Mouse (Mus musculus) hindbrain, embryonic 14.5 days (tissue): ENCODE measurements at regions not wholly inside any gene's neighbourhood (a gene's known extent, or its start where the extent isn't known, plus 50 kb on each side); places are given as distances from the start of the nearest gene placed in this dataset.
"Not testable (repeated sequence)": the region's sequence is repeated elsewhere in the genome, so short reads cannot be mapped to it uniquely, and the experiment has no call there.

Source experiments
- ATAC-seq: fragments of 200-750 bp; cut with Nextera tagmentation; 2 replicates; pipeline ENCODE4 v1.8.0; 2017; ENCODE audit warnings: moderate number of reproducible peaks, mild to moderate bottlenecking, moderate TSS enrichment, moderate library complexity; ENCODE audit not compliant: low FRiP score
- DNase-seq: peaks from one replicate; pipeline ENCODE4 v3.0.0-alpha.2; 2015; ENCODE audit warnings: low spot score
- H3K27ac ChIP-seq: fragments of 300-500 bp; sonication (generic); 2 replicates; pipeline ENCODE4 v1.5.1; 2014; ENCODE audit warnings: mild to moderate bottlenecking, moderate library complexity
- H3K27me3 ChIP-seq: fragments of 300-500 bp; sonication (generic); 2 replicates; pipeline ENCODE4 v1.6.1; 2014; ENCODE audit warnings: mild to moderate bottlenecking, low read length, mixed read lengths; ENCODE audit not compliant: control insufficient read depth, insufficient read depth
- H3K36me3 ChIP-seq: fragments of 300-500 bp; sonication (generic); replicated peaks from 2 replicates; pipeline ENCODE4 v1.6.1; 2014; ENCODE audit not compliant: control insufficient read depth, insufficient read depth
- H3K4me1 ChIP-seq: fragments of 300-500 bp; sonication (generic); replicated peaks from 2 replicates; pipeline ENCODE4 v1.6.1; 2014; ENCODE audit warnings: antibody characterized with exemption, low read length, mixed read lengths; ENCODE audit not compliant: control insufficient read depth, insufficient read depth
- H3K4me2 ChIP-seq: fragments of 300-500 bp; sonication (generic); replicated peaks from 2 replicates; pipeline ENCODE4 v1.6.1; 2014; ENCODE audit warnings: mild to moderate bottlenecking, moderate library complexity
- H3K4me3 ChIP-seq: fragments of 300-500 bp; sonication (generic); replicated peaks from 2 replicates; pipeline ENCODE4 v1.5.1; 2014; ENCODE audit warnings: mild to moderate bottlenecking, low read length
- H3K9ac ChIP-seq: fragments of 300-500 bp; sonication (generic); 2 replicates; pipeline ENCODE4 v1.6.1; 2014
- H3K9me3 ChIP-seq: fragments of 300-500 bp; sonication (generic); 2 replicates; pipeline ENCODE4 v1.6.1; 2016; ENCODE audit warnings: low read length; ENCODE audit not compliant: control insufficient read depth
- WGBS: fragments of 180-500 bp; shearing (Covaris S2); extraction: QIAGEN DNeasy Blood & Tissue Kit; methylation state at CpG from one replicate; pipeline ENCODE4 v1.1.7; 2014; 5-methylcytosine and 5-hydroxymethylcytosine counted together

GRCm38 (mm10) chr2:100252006-100252405 is 1372.5 kb upstream of the Rag2 start:
- WGBS, result 96% methylated on average over 1 of the region's 1 CpGs
- no peak for ATAC-seq
- H3K27ac ChIP-seq, result no peak overlapping the region
- H3K27me3 ChIP-seq, result no peaks in the 10 kb centered on the region
- no peak overlapping the region for H3K9ac ChIP-seq
- H3K4me2 ChIP-seq, result no peak overlapping the region
- no peaks in the 10 kb centered on the region for H3K36me3 ChIP-seq
- DNase-seq, result no peak
- no peaks in the 10 kb centered on the region for H3K4me1 ChIP-seq
- H3K9me3 ChIP-seq, result no peaks in the 10 kb centered on the region
- no peak overlapping the region for H3K4me3 ChIP-seq

GRCm38 (mm10) chr2:100259136-100259853 is 1365.2 kb upstream of the Rag2 start:
- Histone ChIP-seq H3K36me3 (no peaks in the 10 kb centered on the region), H3K9ac (no peak overlapping the region), H3K4me1 (no peaks in the 10 kb centered on the region), H3K27me3 (no peaks in the 10 kb centered on the region), H3K9me3 (no peaks in the 10 kb centered on the region), H3K4me2 (no peak overlapping the region), H3K27ac (no peak overlapping the region), H3K4me3 (no peak overlapping the region)
- WGBS, result 56% methylated on average over 1 of the region's 1 CpGs
- no peak for DNase-seq
- peak; percentile 59; the same call in 1 of the 2 replicates for ATAC-seq

GRCm38 (mm10) chr2:100306516-100306915 is 1318.0 kb upstream of the Rag2 start:
- H3K27me3 ChIP-seq, result no peaks in the 10 kb centered on the region
- no peaks in the 10 kb centered on the region for H3K36me3 ChIP-seq
- DNase-seq (no peak), ATAC-seq (no peak)
- 78% methylated on average over 7 of the region's 7 CpGs for WGBS
- no peak overlapping the region for H3K4me3 ChIP-seq
- no peak overlapping the region for H3K9ac ChIP-seq
- H3K4me1 ChIP-seq, result no peaks in the 10 kb centered on the region
- H3K9me3 ChIP-seq, result no peaks in the 10 kb centered on the region
- no peak overlapping the region for H3K27ac ChIP-seq
- H3K4me2 ChIP-seq, result no peak overlapping the region

- Histone ChIP-seq H3K9ac (no peak overlapping the region), H3K27me3 (no peaks in the 10 kb centered on the region), H3K9me3 (no peaks in the 10 kb centered on the region), H3K4me3 (no peak overlapping the region), H3K4me1 (no peaks in the 10 kb centered on the region), H3K27ac (no peak overlapping the region), H3K36me3 (no peaks in the 10 kb centered on the region), H3K4me2 (no peak overlapping the region)
- no peak for ATAC-seq
- WGBS, result 12% methylated on average over 1 of the region's 1 CpGs
- DNase-seq, result no peak
Observed at GRCm38 (mm10) chr2:100312750-100313275, 1311.7 kb upstream of the Rag2 start.

- no peak for DNase-seq
- H3K27me3 ChIP-seq, result no peaks in the 10 kb centered on the region
- H3K4me2 ChIP-seq, result no peak overlapping the region
- no peaks in the 10 kb centered on the region for H3K4me1 ChIP-seq
- WGBS, result 77% methylated on average over 1 of the region's 1 CpGs
- H3K36me3 ChIP-seq, result no peaks in the 10 kb centered on the region
- no peak overlapping the region for H3K4me3 ChIP-seq
- H3K27ac ChIP-seq, result no peak overlapping the region
- ATAC-seq, result no peak
- no peak overlapping the region for H3K9ac ChIP-seq
- no peaks in the 10 kb centered on the region for H3K9me3 ChIP-seq
Observed at GRCm38 (mm10) chr2:100320461-100320860, 1304.1 kb upstream of the Rag2 start.

- no peak overlapping the region for H3K4me2 ChIP-seq
- H3K9me3 ChIP-seq, result no peaks in the 10 kb centered on the region
- no peaks in the 10 kb centered on the region for H3K36me3 ChIP-seq
- no peak overlapping the region for H3K4me3 ChIP-seq
- H3K9ac ChIP-seq, result no peak overlapping the region
- 68% methylated on average over 4 of the region's 4 CpGs for WGBS
- DNase-seq (no peak), ATAC-seq (no peak)
- H3K4me1 ChIP-seq, result no peaks in the 10 kb centered on the region
- H3K27ac ChIP-seq, result no peak overlapping the region
- no peaks in the 10 kb centered on the region for H3K27me3 ChIP-seq
Observed at GRCm38 (mm10) chr2:100340713-100341112, 1283.8 kb upstream of the Rag2 start.

- no peaks in the 10 kb centered on the region for H3K9me3 ChIP-seq
- no peak overlapping the region for H3K27ac ChIP-seq
- H3K4me3 ChIP-seq, result no peak overlapping the region
- H3K27me3 ChIP-seq, result no peaks in the 10 kb centered on the region
- DNase-seq, result no peak
- no peaks in the 10 kb centered on the region for H3K36me3 ChIP-seq
- no peak overlapping the region for H3K9ac ChIP-seq
- ATAC-seq, result no peak
- no peaks in the 10 kb centered on the region for H3K4me1 ChIP-seq
- no peak overlapping the region for H3K4me2 ChIP-seq
- WGBS, result 93% methylated on average over 3 of the region's 3 CpGs
Observed at GRCm38 (mm10) chr2:100344921-100345425, 1279.5 kb upstream of the Rag2 start.

- not testable (repeated sequence) for H3K27ac ChIP-seq, H3K4me1 ChIP-seq, H3K36me3 ChIP-seq, H3K27me3 ChIP-seq, H3K9me3 ChIP-seq, DNase-seq, H3K9ac ChIP-seq, ATAC-seq, H3K4me2 ChIP-seq, H3K4me3 ChIP-seq
- WGBS, result 94% methylated on average over 10 of the region's 10 CpGs
Observed at GRCm38 (mm10) chr2:100365616-100366015, 1258.9 kb upstream of the Rag2 start.

- Histone ChIP-seq H3K36me3 (no peaks in the 10 kb centered on the region), H3K9ac (no peak overlapping the region), H3K4me3 (no peak overlapping the region), H3K4me2 (no peak overlapping the region), H3K4me1 (no peaks in the 10 kb centered on the region), H3K27ac (no peak overlapping the region), H3K9me3 (no peaks in the 10 kb centered on the region), H3K27me3 (no peaks in the 10 kb centered on the region)
- DNase-seq (no peak), ATAC-seq (no peak)
Observed at GRCm38 (mm10) chr2:100399776-100400175, 1224.7 kb upstream of the Rag2 start.
